Mouse (Mus musculus) bone marrow macrophage, adult 2 months (primary cell): Measurements from ENCODE around the gene Ywhag.

ENCODE experiments used
- CTCF ChIP-seq: IDR thresholded peaks from 2 replicates; pipeline ENCODE4 v1.5.1; 2012; ENCODE audit warnings: low read depth, mild to moderate bottlenecking, low read length, moderate library complexity
- POLR2A ChIP-seq: IDR thresholded peaks from 2 replicates; pipeline ENCODE4 v1.6.1; 2012; ENCODE audit warnings: mild to moderate bottlenecking, low read depth, low read length, borderline replicate concordance

DNA sequence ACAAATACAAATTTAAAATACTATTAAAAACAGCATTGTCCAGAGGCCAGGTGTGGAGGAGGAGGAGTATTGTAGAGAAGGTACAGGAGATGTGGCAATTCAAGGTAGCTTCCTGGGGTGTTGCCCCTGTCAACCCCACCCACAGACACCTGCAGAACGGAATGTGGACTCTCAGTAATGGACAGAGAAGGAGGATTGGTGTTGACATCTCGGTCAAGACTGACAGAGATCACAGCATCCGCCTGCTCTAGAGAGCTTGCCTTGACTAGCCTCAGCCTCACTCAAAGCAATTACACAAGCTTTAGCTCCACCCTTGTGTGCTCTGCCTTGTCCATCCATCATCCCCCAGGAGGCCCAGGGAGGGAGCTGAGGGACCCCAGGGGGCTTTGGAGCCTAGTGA is 43.5 kb downstream of the Ywhag start:
- TF ChIP-seq CTCF (no peak), POLR2A (no peak)
